Mouse (Mus musculus) layer of hippocampus, adult 8-10 months (tissue): ENCODE results near the gene Gm42421. TPM values are rescaled to one million over a fixed set of nuclear protein-coding genes. Genes with fewer than 3 reads are reported as not detected.

Experiments used
- total RNA-seq, 4 experiments: library from RNA; stranded (reverse); gene quantifications; 2 replicates each; pipeline ENCODE4 v1.2.4; 2022

The Gm42421 gene
- total RNA-seq, 4 experiments from 2014 or later: 0.57 to 2.2 (median 1.9) TPM

Other genes starting within 250 kb of the Gm42421 start
- 10 to 100 TPM; 20.6 to 24.0 (median 21.4) TPM for gene Usp42, start 195.9 kb upstream of the Gm42421 start, total RNA-seq
- gene Eif2ak1, start 110.4 kb upstream of the Gm42421 start, total RNA-seq: 10 to 100 TPM; 41.5 to 49.6 (median 43.1) TPM
- not detected for gene Ankrd61, start 30.5 kb upstream of the Gm42421 start, total RNA-seq
- 10 to 100 TPM; 28.6 to 31.3 (median 29.1) TPM for gene Aimp2, start 18.3 kb upstream of the Gm42421 start, total RNA-seq
- gene Pms2, start 18.2 kb upstream of the Gm42421 start, total RNA-seq: 10 to 100 TPM; 18.8 to 22.0 (median 20.8) TPM
- 1 to 10 TPM; 4.1 to 4.3 (median 4.2) TPM for gene Rsph10b, start 4.9 kb downstream of the Gm42421 start, total RNA-seq
- gene Ccz1, start 86.7 kb downstream of the Gm42421 start, total RNA-seq: 10 to 100 TPM; 38.1 to 41.0 (median 38.6) TPM
- gene Ocm, start 98.5 kb downstream of the Gm42421 start, total RNA-seq: not detected
- 100 to 1,000 TPM in 2 of 4 experiments, 10 to 100 TPM in 2; 76.3 to 105 (median 90.6) TPM for gene Lmtk2, start 172.3 kb downstream of the Gm42421 start, total RNA-seq